Mouse (Mus musculus) ES-Bruce4 (cell line): ENCODE results near the gene Luc7l3. TPM values are rescaled to one million over a fixed set of nuclear protein-coding genes. Genes with fewer than 3 reads are reported as not detected.

Experiments used
- H3K27ac ChIP-seq: 2 replicates; pipeline ENCODE4 v1.5.1; 2012; ENCODE audit warnings: low read length, inconsistent platforms; ENCODE audit not compliant: insufficient read depth
- H3K27me3 ChIP-seq: 2 replicates; pipeline ENCODE4 v1.6.1; 2012; ENCODE audit warnings: mild to moderate bottlenecking, low read length, inconsistent platforms; ENCODE audit not compliant: control insufficient read depth, poor library complexity, insufficient read depth, severe bottlenecking
- H3K36me3 ChIP-seq: 2 replicates; pipeline ENCODE4 v1.6.1; 2012; ENCODE audit warnings: inconsistent platforms, mild to moderate bottlenecking, low read length, moderate library complexity; ENCODE audit not compliant: control insufficient read depth, poor library complexity, insufficient read depth, severe bottlenecking
- H3K4me1 ChIP-seq: one replicate; pipeline ENCODE4 v1.8.1; 2011; ENCODE audit warnings: low read length; ENCODE audit not compliant: control insufficient read depth, insufficient read depth
- H3K4me3 ChIP-seq: 2 replicates; pipeline ENCODE4 v1.5.1; 2011; ENCODE audit warnings: low read depth, mild to moderate bottlenecking, low read length
- H3K9ac ChIP-seq: 2 replicates; pipeline ENCODE4 v1.6.1; 2012; ENCODE audit warnings: low read depth, mild to moderate bottlenecking, inconsistent platforms; ENCODE audit not compliant: poor library complexity, severe bottlenecking
- H3K9me3 ChIP-seq: replicated peaks from 2 replicates; pipeline ENCODE4 v1.6.1; 2012; ENCODE audit warnings: mild to moderate bottlenecking, low read length, inconsistent platforms; ENCODE audit not compliant: control insufficient read depth, poor library complexity, insufficient read depth, severe bottlenecking
- CTCF ChIP-seq: IDR thresholded peaks from one replicate; pipeline ENCODE4 v1.8.1; 2011; ENCODE audit warnings: low read depth, low read length
- EP300 ChIP-seq: IDR thresholded peaks from 2 replicates; pipeline ENCODE4 v1.6.1; 2011; ENCODE audit warnings: low read depth, low read length; ENCODE audit not compliant: insufficient read depth
- POLR2A ChIP-seq: IDR thresholded peaks from one replicate; pipeline ENCODE4 v1.8.1; 2011; ENCODE audit warnings: low read length; ENCODE audit not compliant: insufficient read depth
- polyA plus RNA-seq: library from polyadenylated mRNA; stranded (reverse); fragments of >200 nt; gene quantifications from 2 replicates; pipeline ENCODE4 v1.2.4, GENCODE M21; 2011; ENCODE audit warnings: low read depth; ENCODE audit not compliant: missing spikeins, insufficient read depth, insufficient read length

The Luc7l3 gene
- polyA plus RNA-seq, 1 experiment, result 223 TPM

DNA sequence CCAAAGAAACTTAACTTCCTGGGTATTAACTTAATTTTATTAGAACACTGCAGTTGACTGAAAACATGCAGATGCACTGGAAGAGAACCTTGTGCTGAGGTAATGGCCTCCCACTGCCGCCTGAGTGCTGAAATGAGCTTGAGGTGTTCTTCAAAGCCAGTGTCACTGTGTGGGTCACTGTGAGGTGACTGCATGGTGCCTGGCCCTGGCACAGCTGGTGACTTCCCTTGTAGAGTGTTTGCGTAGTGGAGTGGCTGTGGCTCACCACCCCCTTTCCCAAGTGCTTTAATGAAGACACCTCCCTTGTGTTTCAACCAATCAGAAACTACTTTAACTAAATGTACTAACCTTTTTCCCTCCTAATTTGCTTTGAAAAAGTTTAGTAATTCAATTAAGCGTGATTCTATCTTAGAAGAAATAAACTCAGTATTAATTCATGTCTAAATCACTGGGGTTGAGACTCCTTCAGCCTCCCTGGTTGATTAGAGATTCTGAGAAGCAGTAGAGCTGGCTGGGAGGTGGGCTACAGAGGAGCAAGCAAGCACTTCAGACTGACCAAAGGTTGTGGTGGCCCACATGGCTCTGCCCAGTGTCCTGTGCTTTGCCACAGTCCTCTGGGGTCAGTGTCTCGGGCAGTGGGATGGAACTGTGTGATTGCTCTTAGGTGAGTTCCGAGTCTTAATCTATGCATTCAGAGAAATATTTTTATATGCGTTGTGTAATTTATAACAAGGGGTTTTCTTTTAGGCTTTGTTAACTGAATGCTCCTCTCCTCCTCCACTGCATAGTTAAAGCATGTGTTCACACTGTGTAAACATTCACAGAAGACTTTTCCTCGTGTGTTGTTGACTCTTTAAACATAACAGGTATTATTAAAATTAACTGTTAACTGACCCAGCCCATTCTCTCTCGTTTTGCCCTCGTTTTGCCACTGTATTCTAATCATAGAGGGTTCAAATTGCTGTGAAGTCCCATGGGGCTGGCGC is 19.5 kb upstream of the Luc7l3 start:
- H3K36me3 ChIP-seq, result peaks cover 9% of the 10 kb centered on the region; the same call in 1 of the 2 replicates
- TF ChIP-seq CTCF (no peak), POLR2A (no peak), EP300 (no peak)
- no peaks in the 10 kb centered on the region for H3K27me3 ChIP-seq
- H3K9ac ChIP-seq, result no peak overlapping the region
- H3K4me1 ChIP-seq, result no peaks in the 10 kb centered on the region
- H3K27ac ChIP-seq, result no peak overlapping the region
- H3K4me3 ChIP-seq, result no peak overlapping the region
- no peaks in the 10 kb centered on the region for H3K9me3 ChIP-seq

DNA sequence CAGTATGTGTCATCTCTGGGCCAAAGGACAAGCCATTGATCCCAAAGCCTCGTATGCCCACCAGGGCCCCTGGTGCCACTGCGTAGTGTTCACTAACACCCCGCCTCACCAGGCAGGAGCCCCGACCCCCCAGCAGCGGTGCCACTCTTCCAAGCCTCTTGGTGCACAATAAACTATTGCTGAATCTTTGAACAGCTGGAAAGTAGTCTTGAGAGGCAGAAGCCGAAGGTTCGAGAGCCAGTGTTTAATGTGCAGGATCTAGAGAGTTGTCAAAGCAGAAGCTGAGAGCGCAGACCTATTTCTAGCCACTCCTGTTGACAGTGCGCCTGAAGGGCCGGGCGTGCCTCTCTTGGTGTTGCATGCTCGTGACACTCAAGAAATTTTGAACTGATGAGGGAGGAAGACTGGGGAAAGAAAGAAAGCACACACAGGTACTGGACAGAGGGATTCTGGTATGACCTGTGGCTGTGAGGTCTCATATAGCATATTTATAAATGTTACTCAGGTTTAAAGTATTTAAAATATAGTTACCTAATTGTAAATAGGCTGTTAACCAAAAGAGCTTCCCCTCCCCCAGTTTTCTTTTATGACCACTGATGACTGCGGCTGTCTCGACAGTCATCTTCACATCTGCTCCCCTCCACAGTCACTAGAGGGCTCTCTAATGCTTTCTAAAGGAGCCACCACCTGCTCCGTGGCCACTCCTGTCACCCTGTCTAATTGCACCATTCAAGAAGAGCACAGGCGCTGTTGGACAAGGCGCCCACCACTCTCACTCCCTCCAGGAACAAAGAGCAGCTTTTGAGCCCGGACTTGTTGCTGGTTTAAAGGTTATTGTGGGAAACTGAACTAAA is 18.2 kb upstream of the Luc7l3 start:
- H3K36me3 ChIP-seq, result peaks cover 15% of the 10 kb centered on the region
- no peaks in the 10 kb centered on the region for H3K27me3 ChIP-seq
- H3K9ac ChIP-seq, result no peak overlapping the region
- no peaks in the 10 kb centered on the region for H3K9me3 ChIP-seq
- no peaks in the 10 kb centered on the region for H3K4me1 ChIP-seq
- H3K4me3 ChIP-seq, result no peak overlapping the region
- no peak for TF ChIP-seq POLR2A
- peak; percentile 63 for TF ChIP-seq CTCF
- H3K27ac ChIP-seq, result no peak overlapping the region

DNA sequence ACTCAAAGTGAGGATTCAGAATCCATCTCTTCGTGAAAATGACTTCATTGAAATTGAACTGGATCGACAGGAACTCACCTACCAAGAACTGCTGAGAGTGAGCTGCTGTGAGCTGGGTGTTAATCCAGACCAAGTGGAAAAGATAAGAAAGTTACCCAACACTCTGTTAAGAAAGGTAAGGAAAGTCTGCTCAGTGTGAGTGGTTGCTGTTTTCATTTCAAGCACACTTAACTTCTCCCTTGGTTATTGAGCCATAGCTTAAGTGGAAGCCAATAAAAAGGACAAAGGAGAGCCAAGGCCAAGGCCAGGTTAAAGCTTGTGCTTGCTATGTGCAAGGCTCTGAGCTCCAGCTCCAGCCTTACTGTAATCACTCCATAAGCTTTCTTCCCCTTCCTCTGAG is 16.6 kb upstream of the Luc7l3 start:
- H3K36me3 ChIP-seq, result peaks cover 18% of the 10 kb centered on the region
- no peaks in the 10 kb centered on the region for H3K9me3 ChIP-seq
- TF ChIP-seq CTCF, result no peak
- no peak for TF ChIP-seq POLR2A
- TF ChIP-seq EP300, result no peak

DNA sequence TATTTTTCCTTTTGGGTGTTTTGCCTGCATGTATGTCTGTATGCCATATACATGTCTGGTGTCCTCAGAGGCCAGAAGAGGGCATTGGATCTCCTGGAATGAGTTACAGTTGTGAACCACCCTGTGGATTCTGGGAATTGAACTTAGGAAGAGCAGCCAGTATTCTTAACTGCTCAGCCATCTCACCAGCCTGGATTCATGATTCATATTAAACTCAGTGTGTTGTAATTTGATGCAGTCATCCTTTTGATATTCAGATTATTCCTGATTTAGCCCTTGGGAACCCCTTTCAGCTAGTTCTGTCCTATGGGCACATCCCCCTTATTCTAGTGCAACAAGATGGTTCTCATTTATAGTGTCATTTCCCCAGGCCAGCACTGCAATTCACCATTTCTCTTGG is 14.8 kb upstream of the Luc7l3 start:
- no peak overlapping the region for H3K4me3 ChIP-seq
- no peaks in the 10 kb centered on the region for H3K4me1 ChIP-seq
- TF ChIP-seq CTCF, result no peak
- no peak for TF ChIP-seq EP300
- no peak for TF ChIP-seq POLR2A
- H3K27me3 ChIP-seq, result no peaks in the 10 kb centered on the region
- no peak overlapping the region for H3K27ac ChIP-seq
- peaks cover 18% of the 10 kb centered on the region for H3K36me3 ChIP-seq
- H3K9me3 ChIP-seq, result no peaks in the 10 kb centered on the region
- no peak overlapping the region for H3K9ac ChIP-seq

More for the DNA sequence above, 16.6 kb upstream of the Luc7l3 start:
- no peak overlapping the region for H3K9ac ChIP-seq
- H3K27me3 ChIP-seq, result no peaks in the 10 kb centered on the region
- H3K4me3 ChIP-seq, result no peak overlapping the region
- H3K27ac ChIP-seq, result no peak overlapping the region
- no peaks in the 10 kb centered on the region for H3K4me1 ChIP-seq

DNA sequence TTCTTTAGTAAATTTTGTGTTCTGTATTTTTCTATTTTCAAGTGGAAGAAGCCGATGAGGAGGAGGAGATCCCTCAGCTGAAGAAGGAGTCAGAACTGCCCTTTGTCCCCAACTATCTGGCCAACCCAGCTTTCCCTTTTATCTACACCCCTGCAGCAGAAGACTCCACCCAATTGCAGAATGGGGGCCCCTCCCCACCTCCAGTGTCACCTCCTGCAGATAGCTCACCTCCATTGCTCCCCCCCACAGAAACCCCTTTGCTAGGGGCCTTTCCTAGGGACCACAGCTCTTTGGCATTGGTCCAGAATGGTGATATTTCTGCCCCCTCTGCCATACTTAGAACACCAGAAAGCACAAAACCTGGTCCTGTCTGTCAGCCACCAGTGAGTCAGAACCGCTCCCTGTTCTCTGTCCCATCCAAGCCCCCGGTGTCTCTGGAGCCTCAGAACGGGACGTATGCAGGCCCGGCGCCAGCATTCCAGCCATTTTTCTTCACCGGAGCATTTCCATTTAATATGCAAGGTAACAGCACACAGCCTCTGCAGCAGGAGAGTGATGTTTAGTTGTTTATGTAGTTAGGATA is 12.7 kb upstream of the Luc7l3 start:
- TF ChIP-seq POLR2A (no peak), EP300 (no peak), CTCF (no peak)
- Histone ChIP-seq H3K4me3 (no peak overlapping the region), H3K4me1 (no peaks in the 10 kb centered on the region), H3K9me3 (no peaks in the 10 kb centered on the region), H3K36me3 (peaks cover 18% of the 10 kb centered on the region), H3K27me3 (no peaks in the 10 kb centered on the region), H3K9ac (no peak overlapping the region), H3K27ac (no peak overlapping the region)
